Mouse (Mus musculus) right cerebral cortex, postnatal 4 days (tissue): Measurements from ENCODE around the gene Egln2.

Experiments
- DNase-seq: peaks from one replicate; pipeline ENCODE4 v3.0.0-alpha.2; 2022

Egln2 gene

DNA sequence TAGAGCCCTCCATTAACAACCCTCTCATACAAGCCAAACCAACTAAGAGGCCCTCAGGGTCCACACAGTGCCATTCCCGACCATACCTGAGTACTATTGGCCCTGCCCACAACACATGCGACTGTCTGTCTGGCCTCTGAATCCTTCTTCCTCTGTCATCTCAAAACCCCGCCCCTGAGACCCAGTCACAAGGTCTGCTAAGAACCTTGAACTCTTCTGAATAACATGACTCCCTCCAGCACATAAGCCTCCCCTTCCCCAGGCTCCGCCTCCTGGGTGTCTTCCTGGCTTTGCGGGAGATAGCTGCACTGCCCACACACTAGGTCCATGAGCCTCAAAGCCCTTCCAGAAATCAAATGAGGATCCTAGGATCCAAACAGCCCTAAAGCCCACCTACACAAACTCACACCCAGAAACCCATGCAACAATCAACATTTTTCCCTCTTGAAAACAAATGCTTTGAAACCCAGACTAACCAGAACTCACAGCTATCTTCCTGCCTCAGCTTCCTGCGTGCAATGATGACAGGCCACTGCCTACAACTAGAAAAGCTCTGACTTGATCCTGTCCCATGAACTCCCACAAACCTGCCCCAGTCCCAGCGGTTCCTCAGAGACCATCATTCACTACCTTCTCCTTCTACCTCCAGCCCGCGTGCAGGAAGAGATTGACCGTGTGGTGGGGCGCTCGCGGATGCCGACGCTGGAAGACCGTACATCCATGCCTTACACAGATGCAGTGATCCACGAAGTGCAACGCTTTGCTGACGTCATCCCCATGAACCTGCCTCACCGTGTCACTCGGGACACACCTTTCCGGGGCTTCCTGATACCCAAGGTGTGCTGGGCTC lies 35.9 kb downstream of the Egln2 start:
- no peak for DNase-seq

DNA sequence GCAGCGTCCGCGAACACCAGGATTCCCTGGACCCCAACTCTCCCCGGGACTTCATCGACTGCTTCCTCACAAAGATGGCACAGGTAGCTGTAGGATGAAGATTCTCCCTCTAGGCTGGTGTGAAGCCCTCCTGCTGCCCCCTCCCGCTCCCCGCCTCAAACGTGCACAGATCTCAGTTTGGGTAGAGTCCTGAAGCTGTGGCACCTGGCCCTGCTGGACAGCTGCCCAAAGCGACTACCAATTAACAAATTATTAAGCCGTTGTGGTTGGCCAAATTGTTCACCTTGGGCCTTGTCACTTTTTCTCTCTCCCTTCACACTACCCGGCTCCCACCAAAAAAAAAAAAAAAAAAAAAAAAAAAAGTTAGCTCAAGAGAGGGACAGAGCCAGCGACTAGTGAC lies 36.8 kb downstream of the Egln2 start:
- DNase-seq = no peak

DNA sequence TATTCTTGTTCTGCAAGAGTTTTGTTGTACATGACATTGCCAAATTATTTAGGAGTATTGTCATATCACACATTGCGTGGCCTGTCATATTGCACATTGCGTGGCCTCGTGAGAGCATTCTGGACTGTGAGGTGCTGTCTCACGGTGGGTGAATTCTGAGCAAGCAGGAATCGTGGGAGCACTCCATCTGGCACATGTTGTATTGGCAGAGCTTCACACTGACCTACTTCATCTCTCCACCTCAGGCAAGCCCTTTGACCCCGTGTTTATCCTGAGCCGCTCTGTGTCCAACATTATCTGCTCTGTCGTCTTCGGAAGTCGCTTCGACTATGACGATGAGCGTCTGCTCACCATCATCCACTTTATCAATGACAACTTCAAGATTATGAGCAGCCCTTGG lies 37.7 kb downstream of the Egln2 start:
- no peak for DNase-seq

DNA sequence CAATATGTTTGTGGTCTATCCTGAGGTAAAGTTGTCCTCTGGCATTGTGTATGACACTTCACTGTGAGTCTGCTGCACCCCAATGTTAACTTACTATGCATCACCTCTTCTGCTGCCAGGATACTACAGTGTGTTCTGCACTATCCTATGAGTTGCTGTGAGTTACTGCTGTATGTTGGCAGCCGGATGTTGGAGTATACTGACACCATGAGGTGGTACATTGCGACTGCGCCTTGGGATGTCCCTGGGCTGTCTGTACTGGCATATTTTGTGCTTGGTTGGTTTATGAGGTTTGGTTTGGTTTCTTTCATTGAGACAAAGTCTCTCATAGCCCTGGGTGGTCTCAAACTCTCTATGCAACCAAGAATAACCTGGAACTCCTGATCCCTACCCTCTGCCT lies 38.4 kb downstream of the Egln2 start:
- peak; percentile 28 for DNase-seq

DNA sequence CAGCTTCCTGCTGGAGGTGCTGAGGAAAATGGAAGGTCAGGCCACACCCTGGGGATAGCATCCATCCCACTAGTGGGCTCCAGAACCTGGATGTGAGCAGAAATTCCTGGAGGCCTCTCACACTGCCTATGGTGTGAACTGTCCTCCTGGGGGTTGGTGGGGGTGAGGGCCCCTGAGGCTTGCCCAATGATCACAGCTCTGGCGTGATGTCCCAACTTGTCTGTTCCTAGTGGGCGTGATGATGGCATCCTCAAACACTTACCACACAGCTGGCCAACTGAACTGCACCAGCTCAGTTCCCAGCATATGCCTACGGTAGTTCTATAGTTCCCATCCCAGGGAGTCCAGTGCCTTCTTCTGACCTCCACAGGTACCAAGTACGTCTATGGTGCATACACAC lies 41.6 kb downstream of the Egln2 start:
- no peak for DNase-seq

DNA sequence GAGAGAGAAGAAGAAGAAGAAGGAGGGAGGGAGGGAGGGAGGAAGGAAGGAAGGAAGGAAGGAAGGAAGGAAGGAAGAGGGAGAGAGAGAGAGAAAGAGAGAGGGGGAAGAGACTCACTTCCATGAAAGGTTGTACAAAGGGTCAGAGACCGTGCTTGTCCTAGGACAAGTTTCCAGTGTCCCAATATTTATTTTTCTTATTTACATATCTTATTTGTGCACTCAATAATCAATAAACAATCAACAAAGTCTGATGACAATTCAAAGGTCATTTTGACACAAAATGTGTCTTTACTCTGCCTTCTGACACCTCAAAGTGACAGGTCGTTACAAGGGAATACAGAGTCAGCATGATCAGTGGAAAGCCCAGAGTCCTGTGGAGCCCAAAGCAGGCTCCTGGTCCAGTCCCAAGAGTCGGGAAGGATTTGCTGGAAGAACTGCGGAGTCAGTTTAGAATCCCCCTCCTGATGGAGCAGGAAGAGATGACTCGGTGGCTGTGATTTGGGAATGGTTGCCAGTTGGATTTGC lies 42.2 kb downstream of the Egln2 start:
- no peak for DNase-seq

DNA sequence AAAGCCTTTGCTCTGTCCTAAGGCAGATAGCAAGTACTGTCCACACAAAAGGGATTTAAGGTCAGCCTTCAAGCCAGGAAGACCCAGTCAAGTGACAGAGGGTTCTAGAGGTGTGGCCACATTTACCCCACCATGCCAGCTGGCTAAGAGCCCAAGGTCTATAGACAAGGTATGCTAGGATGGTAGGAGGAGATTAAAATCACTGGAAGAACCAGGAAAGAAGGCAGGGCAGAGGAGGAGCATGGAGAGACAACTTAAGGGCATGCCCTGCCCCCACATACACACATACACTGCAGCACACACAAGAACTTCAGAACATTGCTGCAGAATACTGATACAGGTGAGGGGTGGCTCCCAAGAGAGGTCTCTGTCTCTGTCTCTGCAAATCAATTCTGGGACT lies 46.9 kb downstream of the Egln2 start, which contains the start of gene Cyp2f2:
Gene Cyp2f2 (plus strand): TSS at position 234 of the 400 bp plus-strand sequence.
- DNase-seq = no peak

DNA sequence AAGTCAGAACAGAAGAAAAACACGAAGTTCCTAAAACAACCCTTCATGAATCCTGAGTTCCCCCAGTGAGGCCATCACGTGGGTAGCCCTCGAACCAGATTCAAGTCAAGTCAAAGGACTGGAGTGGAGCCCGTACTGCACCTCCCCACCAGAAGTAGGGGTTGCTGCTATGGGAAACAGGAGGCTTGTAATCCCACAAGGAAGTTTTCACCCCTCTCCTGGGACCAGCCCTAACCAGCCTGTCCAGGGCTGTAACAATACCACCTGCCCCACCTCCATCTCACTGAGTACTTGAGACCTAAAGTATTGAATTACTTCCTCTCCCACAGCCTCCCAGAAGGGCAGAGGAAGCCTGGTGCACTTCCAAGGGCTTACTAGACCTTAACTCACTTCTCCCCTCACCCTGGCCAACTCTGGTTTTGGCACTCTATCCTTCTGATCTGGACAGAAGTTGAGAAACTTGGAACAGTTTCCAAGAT lies 48.5 kb downstream of the Egln2 start:
- DNase-seq = no peak

DNA sequence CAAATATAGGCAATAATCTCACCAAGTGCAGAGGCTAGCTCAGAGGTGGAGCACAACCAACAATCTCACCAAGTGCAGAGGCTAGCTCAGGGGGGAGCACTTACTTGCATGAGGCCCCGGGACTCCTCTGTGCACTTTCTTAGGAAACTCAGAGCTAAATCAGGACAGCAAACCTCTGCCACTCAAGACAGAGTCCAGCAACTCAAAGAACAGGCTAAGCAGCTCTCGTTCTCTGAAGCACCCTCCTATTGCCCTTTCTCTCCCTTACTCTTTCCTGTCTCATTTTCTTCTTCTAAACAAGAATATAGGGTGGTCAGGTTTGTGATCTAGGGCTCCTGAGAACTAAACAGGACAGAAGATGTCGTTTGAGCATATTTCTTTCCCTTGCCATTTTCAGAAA lies 54.6 kb downstream of the Egln2 start:
- no peak for DNase-seq

DNA sequence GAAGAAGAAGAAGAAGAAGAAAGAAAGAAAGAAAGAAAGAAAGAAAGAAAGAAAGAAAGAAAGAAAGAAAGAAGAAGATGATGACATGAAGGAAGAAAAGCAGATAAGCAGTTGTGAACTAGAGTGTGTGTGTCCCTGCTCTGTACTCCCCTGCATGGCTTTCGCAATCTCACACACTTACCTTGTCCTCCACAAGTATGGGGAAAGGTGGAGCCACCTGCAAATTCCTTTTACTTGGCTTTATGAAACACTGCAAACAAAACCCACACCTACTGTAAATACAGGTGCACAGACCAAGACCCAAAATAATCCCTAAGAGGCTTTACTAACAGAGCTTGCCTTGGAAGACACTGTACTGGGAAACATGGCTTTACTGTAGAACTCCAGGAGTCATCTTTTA lies 55.6 kb downstream of the Egln2 start:
- no peak for DNase-seq

DNA sequence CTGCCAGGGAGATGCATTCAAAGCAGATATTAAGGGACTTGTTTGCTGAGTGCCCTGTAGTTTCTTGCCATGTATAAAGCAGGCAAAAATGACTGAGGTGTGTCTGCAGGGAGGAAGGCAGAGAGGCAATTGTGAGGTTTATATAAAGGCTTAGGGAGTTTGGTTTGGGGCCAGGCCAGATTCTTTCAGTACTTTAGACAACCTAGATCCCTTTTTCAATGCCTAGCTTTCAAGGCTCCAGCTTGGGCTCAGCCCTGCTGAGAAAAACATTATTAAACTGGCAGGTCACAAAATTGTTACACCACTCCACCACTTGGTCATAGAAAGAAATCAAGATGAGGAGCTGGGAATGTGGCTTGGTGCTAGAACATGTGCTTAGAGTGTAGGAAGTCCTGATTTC lies 56.3 kb downstream of the Egln2 start:
- DNase-seq = no peak
